Mouse (Mus musculus) adrenal gland, postnatal 36 days (tissue): Measurements from ENCODE around the gene Fam181b. TPM values are rescaled to one million over a fixed set of nuclear protein-coding genes. Genes with fewer than 3 reads are reported as not detected.

ENCODE experiments used
- DNase-seq, 2 experiments: peaks; one replicate each; pipeline ENCODE4 v3.0.0; 2021; ENCODE audit warnings: mixed read lengths in 1 of 2
- long read RNA-seq, 2 experiments: library from polyadenylated mRNA; stranded (forward); transcript quantifications; one replicate each; pipeline ENCODE4 v2.0.0; 2021; ENCODE audit warnings: borderline sequencing depth in 2 of 2
- total RNA-seq, 2 experiments: library from RNA; stranded (reverse); gene quantifications; 2 replicates each; pipeline ENCODE4 v1.2.3; 2021

The Fam181b gene
- total RNA-seq, result 1 to 10 TPM; 3.0 to 3.9 TPM
- long read RNA-seq, experiment 1, transcript Fam181b-201 (1 exons, 2,003 nt), result major isoform, 13 of 13 reads
- long read RNA-seq, experiment 1, partial matches to known transcripts, result 0 of 13 reads
- long read RNA-seq, experiment 1, other reads (novel, unspliced or antisense), result 0 of 13 reads
- long read RNA-seq, experiment 2, transcript Fam181b-201 (1 exons, 2,003 nt), result major isoform, 5 of 5 reads
- long read RNA-seq, experiment 2, partial matches to known transcripts, result 0 of 5 reads
- long read RNA-seq, experiment 2, other reads (novel, unspliced or antisense), result 0 of 5 reads

DNA sequence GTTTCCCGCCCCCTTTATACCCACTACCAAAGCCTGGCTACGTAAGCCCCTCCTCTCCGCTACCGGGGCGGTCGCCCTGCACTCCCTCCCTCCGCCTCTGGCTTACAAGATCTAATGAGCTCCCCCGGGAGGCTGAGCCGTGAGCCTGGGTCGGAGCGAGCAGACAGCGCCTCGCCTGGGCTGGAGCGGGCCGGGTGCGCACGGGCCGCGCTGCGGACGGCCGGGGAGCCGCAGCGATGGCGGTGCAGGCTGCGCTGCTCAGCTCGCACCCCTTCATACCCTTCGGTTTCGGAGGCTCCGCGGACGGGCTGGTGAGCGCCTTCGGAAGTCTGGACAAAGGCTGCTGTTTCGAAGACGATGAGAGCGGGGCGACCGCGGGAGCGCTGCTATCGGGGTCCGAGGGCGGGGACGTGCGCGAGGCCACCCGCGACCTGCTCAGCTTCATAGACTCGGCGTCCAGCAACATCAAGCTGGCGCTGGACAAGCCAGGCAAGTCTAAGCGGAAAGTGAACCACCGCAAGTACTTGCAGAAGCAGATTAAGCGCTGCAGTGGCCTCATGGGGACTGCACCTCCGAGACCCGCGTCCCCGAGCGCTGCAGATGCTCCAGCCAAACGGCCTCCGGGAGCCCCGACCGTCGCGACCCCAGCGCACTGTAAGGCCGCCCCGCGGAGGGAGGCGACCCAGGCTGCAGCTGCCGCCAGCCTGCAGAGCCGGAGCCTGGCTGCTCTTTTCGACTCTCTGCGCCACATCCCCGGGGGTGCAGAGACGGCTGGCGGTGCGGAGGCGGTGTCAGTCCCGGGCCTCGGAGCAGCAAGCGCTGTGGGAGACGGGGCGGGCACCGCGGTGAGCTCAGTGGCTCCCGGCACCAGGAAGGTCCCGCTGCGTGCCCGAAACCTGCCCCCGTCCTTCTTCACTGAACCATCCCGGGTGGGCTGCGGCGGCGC, at the start of gene Fam181b:
Gene Fam181b (plus strand): TSS at position 81 of the 946 bp plus-strand sequence.
- DNase-seq, result peak; percentile 86 to 89

- DNase-seq, result no peak
Measured at GRCm38 (mm10) chr7:93037763-93038471, 41.7 kb upstream of the Fam181b start.

DNA sequence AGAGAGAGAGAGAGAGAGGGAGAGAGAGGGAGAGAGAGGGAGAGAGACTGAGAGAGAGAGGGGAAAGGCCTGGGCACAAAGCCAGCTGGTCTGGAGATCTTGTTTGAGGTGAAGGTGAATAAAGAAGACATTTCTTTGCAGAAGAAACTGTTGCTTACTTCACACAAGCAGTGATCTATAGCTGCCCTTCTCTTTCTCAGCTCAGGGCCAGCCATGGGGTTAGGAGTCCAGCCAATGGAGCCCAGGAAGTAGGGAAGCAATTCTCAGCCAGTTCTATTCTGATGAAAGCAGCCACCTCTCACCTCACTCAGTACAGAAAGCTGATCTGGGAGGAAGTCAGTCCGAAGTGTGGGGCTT, 41.2 kb upstream of the Fam181b start:
- DNase-seq, result peak; percentile 5 to 9

GRCm38 (mm10) chr7:93039542-93039941, 40.1 kb upstream of the Fam181b start:
- DNase-seq, result no peak

- DNase-seq, result no peak
Measured at GRCm38 (mm10) chr7:93044359-93044758, 35.3 kb upstream of the Fam181b start.

GRCm38 (mm10) chr7:93044788-93045187, 34.9 kb upstream of the Fam181b start:
- DNase-seq, result no peak

DNA sequence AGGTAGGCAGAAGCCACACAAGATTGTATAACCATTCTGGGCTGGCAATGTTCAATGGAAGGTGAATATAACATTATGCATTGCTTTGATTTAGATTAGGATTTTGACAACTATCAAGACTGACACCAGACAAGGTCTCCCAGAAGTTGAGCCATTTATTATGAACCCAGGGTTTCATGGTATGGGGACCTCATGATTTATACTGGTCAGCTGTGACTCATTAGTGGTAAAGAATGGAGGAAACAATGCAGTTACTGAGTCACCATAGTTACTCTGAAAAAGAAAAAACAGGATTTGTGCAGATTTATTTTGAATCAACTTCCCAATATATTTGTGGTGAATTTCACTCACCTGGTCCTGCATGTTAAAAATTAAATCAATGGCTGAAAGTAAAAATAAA, 18.8 kb upstream of the Fam181b start:
- no peak for DNase-seq

GRCm38 (mm10) chr7:93061747-93062146, 17.9 kb upstream of the Fam181b start:
- DNase-seq, result no peak

- no peak for DNase-seq
Measured at GRCm38 (mm10) chr7:93062189-93062588, 17.5 kb upstream of the Fam181b start.

- no peak for DNase-seq
Measured at GRCm38 (mm10) chr7:93067464-93068015, 12.1 kb upstream of the Fam181b start.

DNA sequence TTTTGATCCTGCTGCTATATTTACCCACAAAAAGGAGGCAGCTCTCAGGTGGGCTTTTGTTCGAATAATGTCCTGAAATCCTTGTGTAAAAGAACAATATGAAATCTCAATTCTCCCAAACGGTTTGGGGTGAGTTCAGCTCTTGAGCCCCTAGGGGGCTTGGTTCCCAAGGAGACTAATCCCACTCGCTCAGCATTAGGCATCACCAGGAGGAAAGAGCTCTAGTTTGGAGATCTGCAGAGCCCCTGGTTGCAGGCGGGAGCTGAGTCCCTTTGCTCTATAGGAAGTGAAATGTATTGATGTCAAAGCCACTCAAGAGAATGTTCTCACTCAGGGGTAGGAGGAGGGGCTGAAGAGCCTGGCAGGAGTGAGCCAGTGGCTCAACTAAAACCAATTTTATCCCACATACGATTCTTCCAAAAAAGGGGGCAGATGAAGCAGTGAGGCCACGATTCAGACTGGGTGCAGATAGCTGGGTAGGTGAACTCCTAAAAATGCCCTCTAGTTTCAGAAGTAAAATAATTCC, 3.2 kb upstream of the Fam181b start:
- DNase-seq, result no peak

DNA sequence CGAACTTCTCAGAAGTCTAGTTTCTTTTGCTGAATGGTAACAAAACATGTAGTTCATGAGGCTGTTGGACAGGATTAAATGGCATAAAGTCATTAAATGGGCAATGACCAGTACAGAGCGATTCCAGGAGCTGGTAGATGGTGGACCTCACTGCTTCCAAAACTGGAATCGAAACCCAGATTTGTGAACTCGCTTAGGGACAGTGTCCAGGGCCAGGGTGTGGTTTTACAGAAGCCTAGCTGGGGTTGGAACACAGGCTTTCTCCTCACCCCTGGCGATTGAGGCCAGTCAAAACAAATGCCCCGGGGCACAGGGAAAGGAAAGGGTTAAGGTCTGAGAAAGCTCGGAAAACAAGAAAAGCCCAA, 263 bp upstream of the Fam181b start:
- DNase-seq, result no peak

DNA sequence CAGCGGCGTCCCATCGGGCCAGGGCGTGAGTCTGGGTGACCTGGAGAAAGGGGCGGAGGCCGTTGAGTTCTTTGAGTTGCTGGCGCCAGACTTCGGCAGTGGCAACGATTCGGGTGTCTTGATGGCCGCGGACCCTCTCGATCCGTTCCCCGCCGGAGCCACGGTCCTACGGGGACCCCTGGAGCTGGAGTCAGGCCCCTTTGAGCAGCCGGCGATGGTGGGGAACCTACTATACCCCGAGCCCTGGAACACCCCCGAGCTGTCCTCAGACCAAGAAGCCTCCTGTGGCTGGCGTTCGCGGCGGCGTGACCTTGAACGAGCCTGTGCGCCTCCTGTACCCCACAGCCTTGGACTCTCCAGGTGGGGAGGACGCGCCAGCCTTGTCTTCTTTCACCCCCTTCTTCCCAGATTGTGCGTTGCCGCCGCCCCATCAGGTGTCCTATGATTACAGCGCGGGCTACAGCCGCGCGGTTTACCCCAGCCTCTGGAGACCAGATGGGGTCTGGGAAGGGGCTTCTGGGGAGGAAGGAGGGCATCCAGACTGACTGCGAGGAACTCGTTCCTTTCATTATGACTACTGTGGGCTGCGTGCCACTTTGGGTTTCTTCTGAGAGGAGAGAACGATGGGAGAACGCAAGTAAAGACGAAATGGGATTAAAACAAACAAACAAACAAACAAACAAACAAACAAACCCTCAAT, 1.2 kb downstream of the Fam181b start:
- peak; percentile 30 to 47 for DNase-seq

- DNase-seq, result peak; percentile 4 to 47
Measured at GRCm38 (mm10) chr7:93093371-93094058, 13.8 kb downstream of the Fam181b start.

- peak; percentile 48 to 70 for DNase-seq
Measured at GRCm38 (mm10) chr7:93095511-93095910, 15.8 kb downstream of the Fam181b start.

DNA sequence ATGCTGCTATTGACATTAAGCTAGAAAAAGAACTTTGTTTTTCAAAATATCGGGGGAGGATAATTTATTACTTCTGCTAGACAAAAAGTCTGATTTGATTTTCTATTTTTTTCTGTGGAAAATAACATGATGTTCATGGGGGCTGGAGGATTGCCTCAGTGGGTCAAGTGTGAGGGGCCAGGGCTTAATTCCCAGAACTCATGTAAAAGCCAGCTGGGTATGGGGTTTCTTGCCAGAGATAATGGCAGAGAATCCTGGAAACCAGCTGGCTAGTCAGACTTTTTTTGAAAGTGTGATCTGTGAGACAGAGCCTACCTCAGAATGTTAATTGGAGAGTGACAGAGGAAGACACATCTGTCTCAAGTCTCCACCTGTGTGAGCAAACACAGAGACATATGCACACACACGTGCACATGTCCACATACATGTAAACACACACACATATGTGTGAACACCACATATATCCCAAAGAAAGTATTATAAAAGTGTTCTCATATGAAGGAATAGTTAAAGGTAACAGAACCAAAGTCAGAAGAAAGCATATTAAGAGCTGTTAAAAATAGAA, 25.2 kb downstream of the Fam181b start:
- no peak for DNase-seq

DNA sequence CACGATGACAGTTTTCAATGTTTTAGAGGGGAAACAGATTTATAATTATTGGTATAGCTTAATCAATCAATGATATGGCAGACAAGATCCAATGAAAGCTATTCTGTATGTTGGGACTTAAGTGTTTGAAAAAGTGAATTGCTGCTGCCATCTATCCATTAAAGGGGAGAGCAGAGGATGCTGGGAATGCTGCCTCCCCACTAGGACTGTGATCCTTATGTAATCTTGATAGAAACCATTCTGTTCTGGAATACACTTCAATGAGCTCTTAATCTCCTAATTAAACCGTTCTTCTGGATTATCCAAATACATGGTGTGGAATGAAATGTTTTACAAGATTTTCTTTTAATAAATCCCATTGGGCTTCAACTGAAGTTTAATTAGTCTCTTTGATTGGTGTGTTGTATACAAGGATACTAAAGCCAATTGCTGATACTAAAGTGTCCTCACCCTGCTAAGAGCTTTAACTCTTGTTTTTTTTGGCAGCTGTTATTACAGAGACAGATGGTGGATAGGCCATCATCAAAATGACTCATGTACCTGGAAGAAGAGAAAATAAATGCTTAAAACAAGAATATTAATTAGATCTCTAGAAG, 30.8 kb downstream of the Fam181b start:
- DNase-seq, result no peak

- no peak for DNase-seq
Measured at GRCm38 (mm10) chr7:93111056-93111455, 31.4 kb downstream of the Fam181b start.

DNA sequence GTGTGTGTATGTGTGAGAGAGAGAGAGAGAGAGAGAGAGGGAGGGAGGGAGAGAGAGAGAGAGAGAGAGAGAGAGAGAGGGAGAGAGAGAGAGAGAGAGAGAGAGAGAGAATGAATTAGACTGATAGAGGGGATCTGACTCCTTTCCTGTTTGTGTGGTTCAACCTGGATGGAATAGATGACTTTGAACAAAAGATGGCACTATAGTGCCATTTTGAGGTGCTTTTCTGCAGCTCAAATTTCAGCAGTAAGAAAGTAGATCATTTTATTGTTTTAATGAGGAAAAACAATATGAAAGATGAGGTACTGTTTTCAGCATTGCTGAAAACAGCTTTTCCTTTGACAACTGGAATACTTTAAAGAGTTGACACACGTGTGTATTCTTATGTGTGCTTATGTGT, 37.9 kb downstream of the Fam181b start:
- no peak for DNase-seq

GRCm38 (mm10) chr7:93123936-93124335, 44.3 kb downstream of the Fam181b start:
- no peak for DNase-seq
